Mouse (Mus musculus) forebrain, embryonic 11.5 days (tissue): Measurements from ENCODE around the gene Tctn3. TPM values are rescaled to one million over a fixed set of nuclear protein-coding genes. Genes with fewer than 3 reads are reported as not detected.

ENCODE experiments used
- ATAC-seq: fragments of 200-750 bp; cut with Nextera tagmentation; replicated peaks from 2 replicates; pipeline ENCODE4 v1.8.0; 2017; ENCODE audit warnings: moderate TSS enrichment; ENCODE audit not compliant: low FRiP score
- DNase-seq: peaks from one replicate; pipeline ENCODE4 v3.0.0-alpha.2; 2017; ENCODE audit warnings: low spot score
- H3K27ac ChIP-seq: fragments of 300-500 bp; sonication (generic); 2 replicates; pipeline ENCODE4 v1.5.1; 2014; ENCODE audit warnings: low read depth, low read length
- H3K27me3 ChIP-seq: fragments of 300-500 bp; sonication (generic); 2 replicates; pipeline ENCODE4 v1.6.1; 2014; ENCODE audit warnings: mild to moderate bottlenecking, low read length, mixed read lengths; ENCODE audit not compliant: control insufficient read depth, insufficient read depth
- H3K36me3 ChIP-seq: fragments of 300-500 bp; sonication (generic); 2 replicates; pipeline ENCODE4 v1.6.1; 2014; ENCODE audit warnings: mild to moderate bottlenecking, low read length, moderate library complexity, mixed read lengths; ENCODE audit not compliant: control insufficient read depth, insufficient read depth
- H3K4me1 ChIP-seq: fragments of 300-500 bp; sonication (generic); replicated peaks from 2 replicates; pipeline ENCODE4 v1.6.1; 2014; ENCODE audit warnings: low read length, mixed read lengths; ENCODE audit not compliant: control insufficient read depth, insufficient read depth
- H3K4me2 ChIP-seq: fragments of 300-500 bp; sonication (generic); 2 replicates; pipeline ENCODE4 v1.6.1; 2014; ENCODE audit warnings: low read depth, mild to moderate bottlenecking, low read length, moderate library complexity, mixed read lengths; ENCODE audit not compliant: severe bottlenecking
- H3K4me3 ChIP-seq: fragments of 300-500 bp; sonication (generic); 2 replicates; pipeline ENCODE4 v1.5.1; 2014; ENCODE audit warnings: low read depth, low read length
- H3K9ac ChIP-seq: fragments of 300-500 bp; sonication (generic); 2 replicates; pipeline ENCODE4 v1.6.1; 2014; ENCODE audit warnings: low read length
- H3K9me3 ChIP-seq: fragments of 300-500 bp; sonication (generic); 2 replicates; pipeline ENCODE4 v1.6.1; 2016; ENCODE audit warnings: low read length, mixed read lengths; ENCODE audit not compliant: control insufficient read depth
- WGBS: fragments of 180-500 bp; shearing (Covaris S2); extraction: QIAGEN DNeasy Blood & Tissue Kit; methylation state at CpG from one replicate; pipeline ENCODE4 v1.1.7; 2014; 5-methylcytosine and 5-hydroxymethylcytosine counted together
- polyA plus RNA-seq: library from polyadenylated mRNA; unstranded; fragments of >200 nt; fragmentation: Nextera tagmentation; extraction: Ambion mirVana; gene quantifications from 2 replicates; pipeline ENCODE4 v1.2.1, GENCODE M21; 2014

Tctn3 gene
- polyA plus RNA-seq = 15.1 and 16.6 TPM in 2 replicates

GRCm38 (mm10) chr19:40611830-40612506 is at the start of gene Tctn3, which contains the start of gene Entpd1:
Gene Tctn3 (minus strand): TSS chr19:40612233.
Gene Entpd1 (plus strand): TSS chr19:40612366.
- H3K9ac ChIP-seq = peak within 1 kb of the TSS; percentile 68
- peak within 1 kb of the TSS; percentile 73 for H3K4me2 ChIP-seq
- peak; percentile 100 for ATAC-seq
- no peak within 1 kb of the TSS for H3K27ac ChIP-seq
- H3K4me3 ChIP-seq = peak within 1 kb of the TSS; percentile 68
- WGBS = under 1% methylated on average over 45 of the region's 45 CpGs
- peaks cover 6% of the 10 kb centered on the region for H3K4me1 ChIP-seq
- H3K36me3 ChIP-seq = no peaks in the 10 kb centered on the region
- DNase-seq = peak; percentile 98
- H3K27me3 ChIP-seq = no peaks in the 10 kb centered on the region
- H3K9me3 ChIP-seq = no peaks in the 10 kb centered on the region

- H3K27ac ChIP-seq = no peak overlapping the region
- H3K9ac ChIP-seq = peak overlapping the region; percentile 23; the same call in 1 of the 2 replicates
- H3K4me2 ChIP-seq = peak overlapping the region; percentile 56
- no peak for ATAC-seq
- H3K4me3 ChIP-seq = peak overlapping the region; percentile 30
- WGBS = 72% methylated on average over 2 of the region's 2 CpGs
- H3K27me3 ChIP-seq = no peaks in the 10 kb centered on the region; the same call in 1 of the 2 replicates
- H3K9me3 ChIP-seq = no peaks in the 10 kb centered on the region
- peaks cover 8% of the 10 kb centered on the region; the same call in 1 of the 2 replicates for H3K4me1 ChIP-seq
- DNase-seq = no peak
- H3K36me3 ChIP-seq = no peaks in the 10 kb centered on the region
Measured at GRCm38 (mm10) chr19:40661108-40661507, 49.1 kb upstream of the Tctn3 start.

- H3K9ac ChIP-seq = peak overlapping the region; percentile 64
- peak overlapping the region; percentile 30 for H3K4me3 ChIP-seq
- 17% methylated on average over 9 of the region's 9 CpGs for WGBS
- no peaks in the 10 kb centered on the region; the same call in 1 of the 2 replicates for H3K27me3 ChIP-seq
- no peaks in the 10 kb centered on the region for H3K9me3 ChIP-seq
- peak; percentile 43 for ATAC-seq
- peak overlapping the region; percentile 56 for H3K4me2 ChIP-seq
- H3K36me3 ChIP-seq = no peaks in the 10 kb centered on the region
- DNase-seq = peak; percentile 53
- peak overlapping the region; percentile 86 for H3K27ac ChIP-seq
- peaks cover 8% of the 10 kb centered on the region; the same call in 1 of the 2 replicates for H3K4me1 ChIP-seq
Measured at GRCm38 (mm10) chr19:40660510-40660909, 48.5 kb upstream of the Tctn3 start.

- peak; percentile 57 for DNase-seq
- H3K9ac ChIP-seq = peak overlapping the region; percentile 64
- H3K9me3 ChIP-seq = no peaks in the 10 kb centered on the region
- peak; percentile 80 for ATAC-seq
- no peaks in the 10 kb centered on the region for H3K36me3 ChIP-seq
- peaks cover 8% of the 10 kb centered on the region; the same call in 1 of the 2 replicates for H3K4me1 ChIP-seq
- peak overlapping the region; percentile 30 for H3K4me3 ChIP-seq
- H3K27ac ChIP-seq = peak overlapping the region; percentile 86
- H3K4me2 ChIP-seq = peak overlapping the region; percentile 56
- H3K27me3 ChIP-seq = no peaks in the 10 kb centered on the region; the same call in 1 of the 2 replicates
- WGBS = under 1% methylated on average over 16 of the region's 16 CpGs
Measured at GRCm38 (mm10) chr19:40659651-40660478, 47.8 kb upstream of the Tctn3 start.

GRCm38 (mm10) chr19:40658935-40659334 is 46.9 kb upstream of the Tctn3 start:
- no peak overlapping the region for H3K4me2 ChIP-seq
- peaks cover 8% of the 10 kb centered on the region; the same call in 1 of the 2 replicates for H3K4me1 ChIP-seq
- no peak for ATAC-seq
- H3K27ac ChIP-seq = no peak overlapping the region
- no peaks in the 10 kb centered on the region for H3K36me3 ChIP-seq
- H3K27me3 ChIP-seq = no peaks in the 10 kb centered on the region; the same call in 1 of the 2 replicates
- no peak overlapping the region for H3K9ac ChIP-seq
- H3K9me3 ChIP-seq = no peaks in the 10 kb centered on the region
- DNase-seq = no peak
- 61% methylated on average over 5 of the region's 5 CpGs for WGBS
- no peak overlapping the region for H3K4me3 ChIP-seq

GRCm38 (mm10) chr19:40658281-40658680 is 46.2 kb upstream of the Tctn3 start:
- ATAC-seq = no peak

GRCm38 (mm10) chr19:40656207-40656606 is 44.2 kb upstream of the Tctn3 start:
- DNase-seq = no peak
- Histone ChIP-seq H3K27me3 (no peaks in the 10 kb centered on the region; the same call in 1 of the 2 replicates), H3K4me2 (no peak overlapping the region), H3K9me3 (no peaks in the 10 kb centered on the region), H3K4me1 (peaks cover 8% of the 10 kb centered on the region; the same call in 1 of the 2 replicates), H3K36me3 (no peaks in the 10 kb centered on the region), H3K9ac (no peak overlapping the region), H3K4me3 (no peak overlapping the region), H3K27ac (no peak overlapping the region)
- no peak for ATAC-seq
- WGBS = 85% methylated on average over 5 of the region's 5 CpGs

More at GRCm38 (mm10) chr19:40658281-40658680, 46.2 kb upstream of the Tctn3 start:
- Histone ChIP-seq H3K36me3 (no peaks in the 10 kb centered on the region), H3K9me3 (no peaks in the 10 kb centered on the region), H3K27me3 (no peaks in the 10 kb centered on the region; the same call in 1 of the 2 replicates), H3K9ac (no peak overlapping the region), H3K4me3 (no peak overlapping the region), H3K4me1 (peaks cover 8% of the 10 kb centered on the region; the same call in 1 of the 2 replicates), H3K4me2 (no peak overlapping the region), H3K27ac (no peak overlapping the region)
- WGBS = 72% methylated on average over 6 of the region's 6 CpGs
- no peak for DNase-seq

GRCm38 (mm10) chr19:40650090-40650489 is 38.1 kb upstream of the Tctn3 start:
- Histone ChIP-seq H3K4me3 (no peak overlapping the region), H3K27me3 (no peaks in the 10 kb centered on the region), H3K9ac (no peak overlapping the region), H3K36me3 (no peaks in the 10 kb centered on the region), H3K4me1 (no peaks in the 10 kb centered on the region), H3K9me3 (no peaks in the 10 kb centered on the region), H3K4me2 (no peak overlapping the region), H3K27ac (no peak overlapping the region)
- 80% methylated on average over 5 of the region's 5 CpGs for WGBS
- no peak for ATAC-seq
- no peak for DNase-seq
